Mouse (Mus musculus): ENCODE results near the gene Sdhd. TPM values are rescaled to one million over a fixed set of nuclear protein-coding genes. Genes with fewer than 3 reads are reported as not detected.
A peak's percentile ranks its signal among the peaks of the same experiment; 100 is the strongest.

The Sdhd gene
- polyA plus RNA-seq, 1 experiment from 2014 or later, result 303 TPM

GRCm38 (mm10) chr9:50590856-50591518 lies 12.6 kb downstream of the Sdhd start:
- peak; percentile 20 for DNase-seq (ENCODE audit: low spot score)

- DNase-seq (ENCODE audit: low spot score), result no peak
Measured at GRCm38 (mm10) chr9:50586955-50587354, 16.7 kb downstream of the Sdhd start.

GRCm38 (mm10) chr9:50585145-50585818 lies 18.3 kb downstream of the Sdhd start:
- no peak for DNase-seq (ENCODE audit: low spot score)

- DNase-seq (ENCODE audit: low spot score), result no peak
Measured at GRCm38 (mm10) chr9:50580370-50580769, 23.2 kb downstream of the Sdhd start.

- DNase-seq (ENCODE audit: low spot score), result no peak
Measured at GRCm38 (mm10) chr9:50569599-50570525, 33.8 kb downstream of the Sdhd start.

- no peak for DNase-seq (ENCODE audit: low spot score)
Measured at GRCm38 (mm10) chr9:50567881-50568280, 35.7 kb downstream of the Sdhd start.

GRCm38 (mm10) chr9:50567372-50567771 lies 36.2 kb downstream of the Sdhd start:
- DNase-seq (ENCODE audit: low spot score), result no peak

- no peak for DNase-seq (ENCODE audit: low spot score)
Measured at GRCm38 (mm10) chr9:50565940-50566339, 37.7 kb downstream of the Sdhd start.

GRCm38 (mm10) chr9:50565173-50565572 lies 38.4 kb downstream of the Sdhd start:
- DNase-seq (ENCODE audit: low spot score), result no peak

GRCm38 (mm10) chr9:50561918-50562360 lies 41.7 kb downstream of the Sdhd start:
- DNase-seq (ENCODE audit: low spot score), result no peak

GRCm38 (mm10) chr9:50561145-50561917 lies 42.3 kb downstream of the Sdhd start, which contains the start of gene Tex12:
TSS of gene Tex12 (minus strand) at chr9:50561325.
- DNase-seq (ENCODE audit: low spot score), result no peak

GRCm38 (mm10) chr9:50555094-50555446 lies 48.5 kb downstream of the Sdhd start, which contains the start of gene Bco2:
TSS of gene Bco2 (minus strand) at chr9:50555181.
- DNase-seq (ENCODE audit: low spot score), result no peak

- DNase-seq (ENCODE audit: low spot score), result peak; percentile 23
Measured at GRCm38 (mm10) chr9:50554241-50555093, 49.1 kb downstream of the Sdhd start, which contains the start of gene Il18. TSS of gene Il18 (plus strand) at chr9:50554827.

- no peak for DNase-seq (ENCODE audit: low spot score)
Measured at GRCm38 (mm10) chr9:50553547-50553946, 50.1 kb downstream of the Sdhd start.

GRCm38 (mm10) chr9:50552206-50552605 lies 51.4 kb downstream of the Sdhd start:
- DNase-seq (ENCODE audit: low spot score), result no peak

- no peak for DNase-seq (ENCODE audit: low spot score)
Measured at GRCm38 (mm10) chr9:50548936-50549335, 54.7 kb downstream of the Sdhd start.

GRCm38 (mm10) chr9:50547859-50548478 lies 55.6 kb downstream of the Sdhd start:
- DNase-seq (ENCODE audit: low spot score), result peak; percentile 75

Measured in thymus, postnatal 0 days (tissue).